Mouse (Mus musculus): ENCODE measurements at regions not wholly inside any gene's neighbourhood (a gene's known extent, or its start where the extent isn't known, plus 50 kb on each side); places are given as distances from the start of the nearest gene placed in this dataset.

DNA sequence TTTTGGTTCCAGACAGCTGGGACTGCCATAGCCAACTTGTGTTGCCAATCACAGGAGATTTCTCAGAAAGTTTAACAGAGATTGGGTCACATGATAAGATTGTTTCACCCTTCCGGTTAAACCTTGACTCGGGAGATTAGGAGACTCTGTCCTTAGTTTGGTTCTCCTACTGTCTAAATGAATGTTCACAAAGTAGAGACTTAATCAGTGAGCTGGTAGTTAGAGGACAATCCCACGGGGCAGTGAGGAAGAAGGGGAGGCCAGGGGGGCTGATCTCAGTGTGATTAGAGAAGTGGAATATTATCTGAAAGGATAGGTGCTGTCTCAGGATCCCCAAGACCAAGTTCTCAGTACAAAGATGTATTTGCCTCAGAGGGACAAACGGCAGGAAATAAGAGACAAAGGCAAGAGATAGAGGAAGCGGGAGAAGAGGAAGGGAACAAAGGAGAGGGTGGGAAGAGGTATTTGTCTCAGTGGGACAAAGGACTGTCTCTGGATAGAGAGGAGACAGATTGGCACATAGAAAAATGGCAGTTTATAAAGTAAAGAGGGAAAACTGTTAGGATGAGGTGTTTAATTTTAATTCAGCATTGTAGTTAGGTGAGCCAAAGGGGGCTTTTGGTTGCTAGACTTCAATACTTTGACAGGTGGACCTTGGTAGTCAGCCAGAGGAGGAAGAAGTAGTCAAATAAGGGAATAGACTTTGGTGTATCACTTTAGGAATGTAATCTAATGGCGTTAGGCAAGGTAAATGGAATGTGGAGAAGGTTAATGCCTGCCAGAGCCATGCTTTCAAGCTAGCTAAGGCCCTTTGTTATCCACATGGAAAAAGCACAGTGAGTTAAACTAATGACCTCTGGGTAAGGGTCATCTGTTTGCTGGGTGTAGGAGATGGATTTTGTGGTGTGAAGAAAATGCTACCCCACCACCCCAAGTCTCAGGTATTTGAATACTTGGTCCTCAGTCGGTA is 110.2 kb upstream of the Zfp648 start:
- H3K27ac ChIP-seq: no peak overlapping the region
- H3K9ac ChIP-seq: no peak overlapping the region
- no peak for ATAC-seq (ENCODE audit: insufficient number of reproducible peaks, insufficient read depth, low FRiP score, low TSS enrichment)
- no peaks in the 10 kb centered on the region for H3K4me1 ChIP-seq
- no peak overlapping the region for H3K4me3 ChIP-seq
- no peaks in the 10 kb centered on the region for H3K36me3 ChIP-seq
- H3K27me3 ChIP-seq: no peaks in the 10 kb centered on the region
- H3K9me3 ChIP-seq: no peaks in the 10 kb centered on the region; the same call in 1 of the 2 replicates
- no peak overlapping the region for H3K4me2 ChIP-seq (replicated peaks)
- WGBS: 65% methylated on average over 7 of the region's 7 CpGs

DNA sequence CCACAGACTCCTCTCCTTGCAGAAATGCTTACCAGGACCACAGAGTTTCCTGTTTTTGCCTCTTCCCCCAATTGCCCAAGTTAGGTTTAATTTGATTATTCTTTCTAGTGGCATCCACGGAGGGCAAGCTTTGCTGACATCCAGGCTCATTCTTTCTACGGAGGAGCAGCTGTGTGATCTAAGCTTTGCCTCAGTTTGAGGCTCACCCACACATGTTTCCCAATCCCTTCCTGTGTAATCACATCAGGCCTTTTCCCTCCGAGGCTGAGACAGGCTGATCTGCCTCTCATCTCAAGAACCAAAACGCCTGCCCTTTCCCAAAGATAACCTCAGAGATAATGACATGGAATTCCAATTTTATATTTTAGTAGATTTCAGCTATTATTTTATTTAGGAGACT is 107.4 kb upstream of the Zfp648 start:
- H3K9ac ChIP-seq: no peak overlapping the region
- no peaks in the 10 kb centered on the region for H3K9me3 ChIP-seq
- no peaks in the 10 kb centered on the region for H3K36me3 ChIP-seq
- no peak overlapping the region for H3K4me3 ChIP-seq
- no peak overlapping the region for H3K27ac ChIP-seq
- no peak overlapping the region for H3K4me2 ChIP-seq (replicated peaks)
- 57% methylated on average over 4 of the region's 4 CpGs for WGBS
- H3K4me1 ChIP-seq: no peaks in the 10 kb centered on the region
- H3K27me3 ChIP-seq: no peaks in the 10 kb centered on the region
- ATAC-seq (ENCODE audit: insufficient number of reproducible peaks, insufficient read depth, low FRiP score, low TSS enrichment): no peak

DNA sequence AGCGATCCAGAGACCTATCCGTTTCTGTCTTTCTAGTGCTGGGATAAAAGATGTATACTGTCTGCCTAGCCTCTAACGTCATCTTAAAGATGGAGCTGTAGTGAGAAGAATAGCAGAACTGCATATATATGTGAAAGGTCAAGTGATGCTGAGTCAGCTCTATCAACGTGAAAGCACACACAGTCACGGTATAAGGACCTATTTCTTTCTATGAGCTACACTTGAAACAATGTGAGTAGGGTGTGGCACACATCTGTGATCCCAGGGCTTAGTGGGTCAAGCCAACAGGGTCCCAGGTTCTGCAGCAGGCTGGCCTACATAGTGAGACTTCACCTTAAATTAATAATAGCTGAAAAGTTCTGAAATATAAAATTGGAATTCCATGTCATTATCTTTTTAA is 106.6 kb upstream of the Zfp648 start:
- ATAC-seq (ENCODE audit: insufficient number of reproducible peaks, insufficient read depth, low FRiP score, low TSS enrichment): no peak
- no peak overlapping the region for H3K9ac ChIP-seq
- H3K36me3 ChIP-seq: no peaks in the 10 kb centered on the region
- H3K4me2 ChIP-seq (replicated peaks): no peak overlapping the region
- H3K4me3 ChIP-seq: no peak overlapping the region
- no peak overlapping the region for H3K27ac ChIP-seq
- no peaks in the 10 kb centered on the region for H3K9me3 ChIP-seq
- H3K27me3 ChIP-seq: no peaks in the 10 kb centered on the region
- H3K4me1 ChIP-seq: no peaks in the 10 kb centered on the region
- 85% methylated on average over 5 of the region's 5 CpGs for WGBS

DNA sequence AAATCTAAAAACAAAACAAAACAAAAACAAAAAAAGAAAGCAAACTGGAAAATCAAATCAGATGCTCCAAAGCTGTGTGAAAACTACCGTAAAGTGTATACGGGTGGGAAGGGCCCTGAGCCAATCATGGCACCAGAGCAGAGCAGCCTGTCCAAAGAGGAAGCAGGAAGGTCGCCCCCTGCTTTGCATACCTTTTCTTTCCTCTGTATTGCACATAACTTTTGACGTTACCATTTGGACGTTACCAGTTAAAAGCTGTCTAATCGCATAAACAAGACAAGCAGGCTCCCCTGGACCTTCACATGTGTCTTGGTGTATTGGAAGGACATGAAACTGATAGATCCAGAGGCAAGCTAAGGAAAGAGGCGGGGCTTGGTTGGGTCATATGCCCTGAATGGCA is 104.9 kb upstream of the Zfp648 start:
- no peak overlapping the region for H3K4me3 ChIP-seq
- no peak for ATAC-seq (ENCODE audit: insufficient number of reproducible peaks, insufficient read depth, low FRiP score, low TSS enrichment)
- no peak overlapping the region for H3K9ac ChIP-seq
- H3K4me2 ChIP-seq (replicated peaks): no peak overlapping the region
- 84% methylated on average over 7 of the region's 7 CpGs for WGBS
- no peaks in the 10 kb centered on the region for H3K9me3 ChIP-seq
- no peaks in the 10 kb centered on the region for H3K36me3 ChIP-seq
- H3K27me3 ChIP-seq: no peaks in the 10 kb centered on the region
- H3K4me1 ChIP-seq: no peaks in the 10 kb centered on the region
- no peak overlapping the region for H3K27ac ChIP-seq

DNA sequence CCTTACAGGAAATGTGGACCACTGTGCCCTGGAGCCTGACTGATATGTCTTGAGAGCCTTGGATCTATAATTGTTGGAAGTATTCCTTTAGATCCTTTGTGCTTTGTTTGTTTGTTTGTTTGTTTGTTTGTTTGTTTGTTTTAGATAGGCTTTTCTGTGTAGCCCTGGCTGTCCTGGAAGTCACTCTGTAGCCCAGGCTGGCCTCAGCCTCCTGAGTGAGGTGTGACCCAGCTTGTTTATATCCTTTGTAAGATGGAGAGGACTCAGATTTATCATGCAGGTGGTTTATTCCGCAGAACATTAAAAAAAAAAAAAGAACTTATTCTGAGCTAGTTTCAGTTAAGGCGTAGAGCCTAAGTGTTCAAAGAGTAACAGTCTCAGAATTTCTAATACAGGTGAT is 104.1 kb upstream of the Zfp648 start:
- H3K4me3 ChIP-seq: no peak overlapping the region
- H3K27me3 ChIP-seq: no peaks in the 10 kb centered on the region
- 92% methylated on average over 2 of the region's 2 CpGs for WGBS
- no peaks in the 10 kb centered on the region for H3K9me3 ChIP-seq
- no peaks in the 10 kb centered on the region for H3K4me1 ChIP-seq
- no peak overlapping the region for H3K4me2 ChIP-seq (replicated peaks)
- no peak overlapping the region for H3K27ac ChIP-seq
- ATAC-seq (ENCODE audit: insufficient number of reproducible peaks, insufficient read depth, low FRiP score, low TSS enrichment): no peak
- no peaks in the 10 kb centered on the region for H3K36me3 ChIP-seq
- H3K9ac ChIP-seq: no peak overlapping the region

DNA sequence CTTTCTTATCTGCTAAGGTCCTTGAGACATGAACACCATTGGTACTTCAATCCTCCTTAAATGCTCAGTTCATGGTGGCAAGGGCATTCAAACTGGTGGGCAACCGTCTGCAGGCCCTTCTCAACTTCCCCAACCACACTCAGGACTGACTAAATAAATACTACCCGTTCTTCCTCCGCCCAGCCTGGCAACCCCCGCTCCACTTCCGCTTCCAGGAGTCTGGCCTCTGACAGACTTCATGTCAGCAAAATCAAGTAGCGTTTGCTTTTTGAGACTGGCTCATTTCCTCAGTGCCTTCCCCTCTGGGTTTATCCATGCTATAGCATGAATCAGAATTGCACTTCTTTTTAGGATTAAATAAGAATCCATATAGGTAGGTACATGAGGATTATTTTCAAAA is 103.3 kb upstream of the Zfp648 start:
- Histone ChIP-seq H3K9ac (no peak overlapping the region), H3K4me1 (no peaks in the 10 kb centered on the region), H3K9me3 (no peaks in the 10 kb centered on the region), H3K4me3 (no peak overlapping the region), H3K36me3 (no peaks in the 10 kb centered on the region), H3K27ac (no peak overlapping the region), H3K4me2 (replicated peaks) (no peak overlapping the region), H3K27me3 (no peaks in the 10 kb centered on the region)
- 42% methylated on average over 6 of the region's 6 CpGs for WGBS
- ATAC-seq (ENCODE audit: insufficient number of reproducible peaks, insufficient read depth, low FRiP score, low TSS enrichment): no peak

DNA sequence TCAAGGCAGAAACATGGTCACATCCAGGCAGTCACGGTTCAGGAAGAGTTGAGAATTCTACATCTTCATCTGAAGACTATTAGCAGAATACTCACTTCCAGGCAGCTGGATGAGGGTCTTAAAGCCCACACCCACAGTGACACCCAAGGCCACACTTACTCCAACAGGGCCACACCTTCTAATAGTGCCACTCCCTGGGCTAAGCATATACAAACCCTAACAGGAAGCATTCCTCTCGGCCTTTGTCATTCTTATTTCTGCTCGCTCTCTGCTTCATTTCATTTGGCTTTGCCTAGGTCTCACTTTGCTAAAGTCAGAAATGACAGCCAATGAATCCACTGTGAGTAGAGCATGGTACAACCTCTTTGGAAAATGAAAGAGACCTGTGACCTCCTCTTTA is 100.4 kb upstream of the Zfp648 start:
- ATAC-seq (ENCODE audit: insufficient number of reproducible peaks, insufficient read depth, low FRiP score, low TSS enrichment): no peak
- H3K4me2 ChIP-seq (replicated peaks): no peak overlapping the region
- WGBS: 86% methylated on average over 3 of the region's 3 CpGs

GRCm38 (mm10) chr1:154101433-154101832 is 99.6 kb upstream of the Zfp648 start:
- no peak for ATAC-seq (ENCODE audit: insufficient number of reproducible peaks, insufficient read depth, low FRiP score, low TSS enrichment)
- Histone ChIP-seq H3K9me3 (no peaks in the 10 kb centered on the region), H3K4me1 (peaks cover 9% of the 10 kb centered on the region), H3K4me3 (no peak overlapping the region), H3K27me3 (no peaks in the 10 kb centered on the region), H3K9ac (no peak overlapping the region), H3K27ac (no peak overlapping the region), H3K36me3 (no peaks in the 10 kb centered on the region), H3K4me2 (replicated peaks) (no peak overlapping the region)
- 88% methylated on average over 1 of the region's 1 CpGs for WGBS

More for the DNA sequence above, 100.4 kb upstream of the Zfp648 start:
- no peak overlapping the region for H3K4me3 ChIP-seq
- H3K4me1 ChIP-seq: peaks cover 9% of the 10 kb centered on the region
- H3K27me3 ChIP-seq: no peaks in the 10 kb centered on the region
- no peak overlapping the region for H3K27ac ChIP-seq
- no peaks in the 10 kb centered on the region for H3K9me3 ChIP-seq
- no peak overlapping the region for H3K9ac ChIP-seq
- no peaks in the 10 kb centered on the region for H3K36me3 ChIP-seq

GRCm38 (mm10) chr1:154102191-154102590 is 98.8 kb upstream of the Zfp648 start:
- no peak overlapping the region for H3K9ac ChIP-seq
- 82% methylated on average over 3 of the region's 3 CpGs for WGBS
- H3K9me3 ChIP-seq: no peaks in the 10 kb centered on the region
- peaks cover 9% of the 10 kb centered on the region for H3K4me1 ChIP-seq
- H3K27ac ChIP-seq: no peak overlapping the region
- no peaks in the 10 kb centered on the region for H3K36me3 ChIP-seq
- H3K4me2 ChIP-seq (replicated peaks): no peak overlapping the region
- no peak overlapping the region for H3K4me3 ChIP-seq
- no peaks in the 10 kb centered on the region for H3K27me3 ChIP-seq
- no peak for ATAC-seq (ENCODE audit: insufficient number of reproducible peaks, insufficient read depth, low FRiP score, low TSS enrichment)

DNA sequence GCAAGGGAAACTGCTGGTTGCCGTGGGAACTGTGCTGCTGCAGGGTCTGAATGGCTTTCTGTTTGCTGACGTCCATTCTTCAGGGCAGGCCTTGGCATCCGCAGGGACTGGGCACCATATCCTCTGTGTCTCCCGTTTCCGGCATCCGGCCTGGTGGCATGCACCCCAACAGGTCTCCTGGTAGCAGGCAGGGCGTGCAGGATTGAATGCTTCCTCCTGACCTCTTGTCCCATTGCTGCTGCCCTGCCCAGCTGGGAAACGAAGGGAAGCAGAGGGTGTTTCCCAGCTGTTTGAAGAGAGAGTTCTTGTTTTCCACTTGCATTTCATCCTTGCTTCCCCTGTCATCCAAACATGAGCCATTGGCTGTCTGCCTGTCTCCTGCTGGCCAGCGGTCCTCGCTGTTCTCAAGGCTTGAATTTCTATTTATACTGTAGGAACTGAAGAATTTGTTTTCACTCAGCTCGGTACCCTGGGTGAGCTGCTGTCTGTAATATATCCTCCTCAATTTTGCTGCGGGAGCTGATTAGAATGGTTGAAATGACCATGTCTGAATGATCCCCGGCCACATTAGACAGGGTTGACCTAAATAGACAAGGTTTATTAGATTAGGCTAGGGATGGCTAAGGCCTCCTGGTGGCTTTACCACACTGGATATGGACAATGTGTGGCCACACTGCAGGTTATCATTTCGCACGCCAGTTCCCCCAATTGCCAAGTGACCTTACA is 98.0 kb upstream of the Zfp648 start:
- Histone ChIP-seq H3K27me3 (no peaks in the 10 kb centered on the region), H3K36me3 (no peaks in the 10 kb centered on the region), H3K4me2 (replicated peaks) (no peak overlapping the region), H3K27ac (no peak overlapping the region), H3K9me3 (no peaks in the 10 kb centered on the region), H3K4me3 (no peak overlapping the region), H3K4me1 (peaks cover 9% of the 10 kb centered on the region), H3K9ac (no peak overlapping the region)
- no peak for ATAC-seq (ENCODE audit: insufficient number of reproducible peaks, insufficient read depth, low FRiP score, low TSS enrichment)
- 41% methylated on average over 15 of the region's 15 CpGs for WGBS

DNA sequence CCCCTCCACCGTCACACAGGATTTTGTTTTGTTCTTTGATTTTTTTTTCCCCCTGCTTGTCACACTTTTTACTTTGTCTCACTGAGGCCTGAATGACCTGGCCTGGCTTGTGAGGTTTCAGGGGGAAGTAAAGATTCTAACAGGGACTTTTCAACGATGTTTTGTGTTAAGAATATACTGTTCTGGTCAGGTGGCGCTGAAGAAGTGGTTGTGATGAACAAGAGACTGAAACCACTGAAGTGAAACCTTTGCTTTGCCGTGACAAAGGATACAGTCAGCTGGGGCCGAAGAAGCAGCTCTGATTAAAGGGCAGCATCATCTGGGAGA is 97.4 kb upstream of the Zfp648 start:
- 65% methylated on average over 5 of the region's 5 CpGs for WGBS
- no peaks in the 10 kb centered on the region for H3K27me3 ChIP-seq
- no peak overlapping the region for H3K4me3 ChIP-seq
- no peak overlapping the region for H3K9ac ChIP-seq
- H3K4me1 ChIP-seq: peaks cover 9% of the 10 kb centered on the region
- no peak overlapping the region for H3K27ac ChIP-seq
- H3K36me3 ChIP-seq: no peaks in the 10 kb centered on the region
- ATAC-seq (ENCODE audit: insufficient number of reproducible peaks, insufficient read depth, low FRiP score, low TSS enrichment): no peak
- no peaks in the 10 kb centered on the region for H3K9me3 ChIP-seq
- H3K4me2 ChIP-seq (replicated peaks): no peak overlapping the region

- no peak overlapping the region for H3K4me3 ChIP-seq
- 80% methylated on average over 4 of the region's 4 CpGs for WGBS
- no peak for ATAC-seq (ENCODE audit: insufficient number of reproducible peaks, insufficient read depth, low FRiP score, low TSS enrichment)
- H3K27ac ChIP-seq: no peak overlapping the region
- H3K4me1 ChIP-seq: peaks cover 9% of the 10 kb centered on the region
- H3K9me3 ChIP-seq: no peaks in the 10 kb centered on the region
- H3K27me3 ChIP-seq: no peaks in the 10 kb centered on the region
- H3K36me3 ChIP-seq: no peaks in the 10 kb centered on the region
- H3K4me2 ChIP-seq (replicated peaks): no peak overlapping the region
- no peak overlapping the region for H3K9ac ChIP-seq
These were observed 96.9 kb upstream of the Zfp648 start for GRCm38 (mm10) chr1:154104006-154104600.

All from embryonic facial prominence, embryonic 12.5 days (tissue).